Mouse (Mus musculus): ENCODE measurements around the gene Zcchc7. TPM values are rescaled to one million over a fixed set of nuclear protein-coding genes. Genes with fewer than 3 reads are reported as not detected.

The Zcchc7 gene
- polyA plus RNA-seq, 1 experiment from 2014 or later = 18.4 TPM

DNA sequence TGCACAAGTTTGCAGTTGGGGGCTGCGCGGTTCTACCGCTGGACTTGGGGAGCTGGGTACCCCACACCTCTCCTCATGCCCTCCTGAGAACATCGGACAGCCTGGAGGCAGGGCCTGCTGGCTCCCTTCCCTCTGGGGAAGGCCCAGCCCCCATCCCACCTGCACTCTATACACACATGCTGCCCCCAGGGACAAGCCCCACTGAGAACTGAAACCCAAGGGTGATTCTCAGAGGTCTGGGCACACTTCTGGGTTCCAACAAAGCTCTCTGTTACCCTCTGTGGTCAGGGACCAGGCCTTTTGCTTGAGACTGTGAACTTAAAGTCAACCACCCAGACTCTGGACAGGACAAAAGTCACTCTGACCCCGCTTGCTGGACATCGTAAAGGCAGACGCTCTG is 214.4 kb downstream of the Zcchc7 start:
- Histone ChIP-seq H3K27me3 (no peaks in the 10 kb centered on the region), H3K4me1 (replicated peaks) (peaks cover 13% of the 10 kb centered on the region), H3K36me3 (no peaks in the 10 kb centered on the region), H3K4me3 (replicated peaks) (no peak overlapping the region), H3K27ac (no peak overlapping the region), H3K4me2 (no peak overlapping the region), H3K9me3 (replicated peaks) (no peaks in the 10 kb centered on the region; the same call in 1 of the 2 replicates), H3K9ac (no peak overlapping the region)
- ATAC-seq (ENCODE audit: low read depth) (no peak), DNase-seq (no peak)
- WGBS (ENCODE audit: insufficient replicate concordance) = 72% methylated on average over 7 of the region's 7 CpGs

- Histone ChIP-seq H3K36me3 (no peaks in the 10 kb centered on the region), H3K4me3 (replicated peaks) (no peak overlapping the region), H3K27ac (no peak overlapping the region)
Observed at GRCm38 (mm10) chr4:44970612-44971110, 215.0 kb downstream of the Zcchc7 start.

GRCm38 (mm10) chr4:44973450-44973849 is 217.8 kb downstream of the Zcchc7 start:
- Histone ChIP-seq H3K9me3 (replicated peaks) (no peaks in the 10 kb centered on the region; the same call in 1 of the 2 replicates), H3K4me1 (replicated peaks) (peaks cover 13% of the 10 kb centered on the region), H3K4me2 (peak overlapping the region; percentile 50), H3K27me3 (no peaks in the 10 kb centered on the region), H3K4me3 (replicated peaks) (0 out of 2 replicates have a peak overlapping the region, but pooled peaks have one; percentile 6), H3K9ac (0 out of 2 replicates have a peak overlapping the region, but pooled peaks have one; percentile 14), H3K27ac (no peak overlapping the region), H3K36me3 (no peaks in the 10 kb centered on the region)
- ATAC-seq (ENCODE audit: low read depth) (peak; percentile 61), DNase-seq (peak; percentile 83)
- 11% methylated on average over 9 of the region's 9 CpGs for WGBS (ENCODE audit: insufficient replicate concordance)

More at GRCm38 (mm10) chr4:44970612-44971110, 215.0 kb downstream of the Zcchc7 start:
- 18% methylated on average over 10 of the region's 10 CpGs for WGBS (ENCODE audit: insufficient replicate concordance)
- no peak for ATAC-seq (ENCODE audit: low read depth)
- Histone ChIP-seq H3K27me3 (no peaks in the 10 kb centered on the region), H3K4me2 (no peak overlapping the region), H3K9ac (no peak overlapping the region), H3K4me1 (replicated peaks) (peaks cover 13% of the 10 kb centered on the region), H3K9me3 (replicated peaks) (no peaks in the 10 kb centered on the region; the same call in 1 of the 2 replicates)
- peak; percentile 38 for DNase-seq

- no peak overlapping the region for H3K27ac ChIP-seq
- H3K4me3 ChIP-seq (replicated peaks) = 0 out of 2 replicates have a peak overlapping the region, but pooled peaks have one; percentile 6
- H3K36me3 ChIP-seq = no peaks in the 10 kb centered on the region
- 0 out of 2 replicates have a peak overlapping the region, but pooled peaks have one; percentile 14 for H3K9ac ChIP-seq
- DNase-seq (no peak), ATAC-seq (ENCODE audit: low read depth) (peak; percentile 37; the same call in 1 of the 2 replicates)
- peak overlapping the region; percentile 50 for H3K4me2 ChIP-seq
- H3K9me3 ChIP-seq (replicated peaks) = no peaks in the 10 kb centered on the region; the same call in 1 of the 2 replicates
- H3K4me1 ChIP-seq (replicated peaks) = peaks cover 17% of the 10 kb centered on the region
- no peaks in the 10 kb centered on the region for H3K27me3 ChIP-seq
- 30% methylated on average over 14 of the region's 14 CpGs for WGBS (ENCODE audit: insufficient replicate concordance)
Observed at GRCm38 (mm10) chr4:44973871-44974270, 218.2 kb downstream of the Zcchc7 start.

DNA sequence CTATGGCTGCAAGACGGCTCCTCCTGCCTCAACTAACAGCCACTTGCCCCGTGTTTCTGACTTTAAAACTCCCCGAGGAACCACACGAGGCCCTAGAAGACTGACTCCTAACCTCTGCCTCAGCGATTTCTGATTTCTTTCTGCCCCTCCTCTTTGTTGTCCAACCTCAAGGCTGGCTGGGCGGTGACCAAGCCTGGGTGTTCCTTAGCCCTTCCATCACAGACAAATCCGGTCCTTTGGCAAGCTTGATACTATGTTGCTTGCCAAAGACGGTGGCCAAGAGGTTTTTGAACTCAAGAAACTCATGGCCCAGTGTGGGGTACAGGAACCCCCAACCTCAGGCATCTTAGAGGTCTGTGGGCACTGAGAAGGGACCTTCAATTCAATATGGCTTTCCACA is 218.7 kb downstream of the Zcchc7 start:
- no peak for ATAC-seq (ENCODE audit: low read depth)
- H3K9ac ChIP-seq = no peak overlapping the region
- WGBS (ENCODE audit: insufficient replicate concordance) = 68% methylated on average over 8 of the region's 8 CpGs
- H3K27ac ChIP-seq = no peak overlapping the region
- peaks cover 18% of the 10 kb centered on the region for H3K4me1 ChIP-seq (replicated peaks)
- DNase-seq = no peak
- H3K9me3 ChIP-seq (replicated peaks) = no peaks in the 10 kb centered on the region; the same call in 1 of the 2 replicates
- no peak overlapping the region for H3K4me3 ChIP-seq (replicated peaks)
- no peaks in the 10 kb centered on the region for H3K36me3 ChIP-seq
- no peaks in the 10 kb centered on the region for H3K27me3 ChIP-seq
- H3K4me2 ChIP-seq = no peak overlapping the region

DNA sequence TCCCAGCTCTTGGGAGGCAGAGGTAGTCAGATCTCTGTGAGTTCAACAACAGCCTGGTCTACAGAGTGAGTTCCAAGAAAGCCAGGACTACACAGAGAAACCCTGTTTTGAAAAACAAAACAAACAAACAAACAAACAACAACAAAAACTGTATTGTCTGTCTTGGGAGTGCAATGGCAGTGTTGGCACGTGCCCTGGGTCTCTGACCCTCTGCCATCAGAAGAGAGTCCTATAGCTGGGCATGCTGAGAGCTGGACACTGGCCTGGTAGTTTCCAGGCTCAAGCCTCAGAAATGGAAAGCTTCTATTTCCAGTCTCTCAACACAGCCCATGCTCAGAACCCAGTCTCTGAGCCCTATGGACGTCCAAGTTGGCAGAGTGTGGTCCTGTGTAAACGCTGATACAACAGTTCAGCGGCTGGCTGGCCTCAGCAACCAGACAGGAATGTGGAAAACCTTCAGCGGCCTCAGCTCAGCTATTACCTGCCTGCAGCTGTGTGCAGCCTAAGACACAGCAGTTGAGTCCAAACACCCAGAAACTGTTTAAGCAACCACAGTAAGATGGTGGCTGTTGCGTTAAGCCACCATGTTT is 220.4 kb downstream of the Zcchc7 start:
- 65% methylated on average over 6 of the region's 6 CpGs for WGBS (ENCODE audit: insufficient replicate concordance)
- no peak overlapping the region for H3K9ac ChIP-seq
- ATAC-seq (ENCODE audit: low read depth) (no peak), DNase-seq (no peak)
- H3K4me2 ChIP-seq = no peak overlapping the region
- no peaks in the 10 kb centered on the region for H3K36me3 ChIP-seq
- no peaks in the 10 kb centered on the region for H3K27me3 ChIP-seq
- peaks cover 27% of the 10 kb centered on the region for H3K4me1 ChIP-seq (replicated peaks)
- no peaks in the 10 kb centered on the region; the same call in 1 of the 2 replicates for H3K9me3 ChIP-seq (replicated peaks)
- H3K4me3 ChIP-seq (replicated peaks) = no peak overlapping the region
- no peak overlapping the region for H3K27ac ChIP-seq

DNA sequence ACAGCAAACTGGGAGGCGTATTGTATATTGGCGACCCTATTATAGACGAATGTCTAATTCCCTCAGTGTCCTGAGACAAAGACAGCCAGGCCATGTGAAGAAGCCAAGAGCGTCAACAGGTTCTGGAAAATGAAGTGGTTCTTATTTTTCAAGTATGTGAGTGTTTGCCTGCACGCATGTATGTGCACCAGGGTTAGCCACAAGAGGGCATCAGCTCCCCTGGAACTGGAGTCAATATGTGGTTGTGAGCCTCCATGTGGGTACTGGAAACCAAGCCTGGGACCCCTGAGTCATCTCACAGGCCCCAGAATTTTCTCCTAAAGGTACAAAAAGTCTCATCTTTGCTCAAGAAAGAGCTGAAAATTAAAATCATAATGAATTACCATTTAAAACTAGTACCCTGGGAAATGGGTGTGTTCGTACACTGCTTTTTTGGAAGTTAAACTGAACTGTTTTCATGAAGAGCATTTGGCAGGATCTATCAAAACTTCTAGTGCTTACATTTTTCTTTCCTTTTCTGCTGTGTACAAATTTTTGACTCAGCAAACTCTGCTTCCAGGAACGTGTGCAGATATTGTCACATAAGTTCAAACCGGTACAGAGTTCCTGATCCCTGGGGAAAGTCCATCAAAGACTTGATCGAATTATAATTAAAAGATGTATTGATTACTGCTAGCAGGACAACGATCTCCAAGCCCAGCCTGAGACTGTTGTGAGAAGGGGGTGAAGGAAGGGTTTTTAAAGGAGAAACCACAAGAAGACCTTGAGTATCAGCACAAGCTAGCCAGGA is 221.4 kb downstream of the Zcchc7 start:
- Histone ChIP-seq H3K27me3 (no peaks in the 10 kb centered on the region), H3K4me2 (no peak overlapping the region), H3K27ac (no peak overlapping the region), H3K36me3 (no peaks in the 10 kb centered on the region), H3K9ac (no peak overlapping the region), H3K9me3 (replicated peaks) (no peaks in the 10 kb centered on the region; the same call in 1 of the 2 replicates), H3K4me3 (replicated peaks) (no peak overlapping the region), H3K4me1 (replicated peaks) (peaks cover 35% of the 10 kb centered on the region)
- DNase-seq (no peak), ATAC-seq (ENCODE audit: low read depth) (no peak)
- WGBS (ENCODE audit: insufficient replicate concordance) = 75% methylated on average over 10 of the region's 10 CpGs

DNA sequence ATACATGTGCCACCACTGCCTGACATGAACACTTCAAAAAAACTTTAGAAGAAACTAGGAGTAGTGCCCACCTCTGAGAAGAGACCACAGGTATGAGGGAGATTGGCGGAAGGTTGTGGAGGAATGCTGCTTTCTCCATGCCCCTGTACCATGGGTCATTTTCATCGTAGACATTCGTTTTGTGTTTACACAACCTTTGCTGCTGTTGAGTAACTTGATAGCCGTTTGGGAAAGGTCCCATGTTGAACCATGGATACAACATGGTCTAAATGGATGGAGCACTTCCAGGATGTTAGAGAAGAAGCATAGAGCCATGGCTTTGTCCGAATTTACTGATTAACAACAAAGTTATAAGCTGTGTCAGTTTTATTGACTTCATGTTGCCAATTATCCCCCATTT is 222.5 kb downstream of the Zcchc7 start:
- H3K36me3 ChIP-seq = no peaks in the 10 kb centered on the region
- no peak for DNase-seq
- H3K9ac ChIP-seq = no peak overlapping the region
- WGBS (ENCODE audit: insufficient replicate concordance) = 66% methylated on average over 5 of the region's 5 CpGs
- no peak overlapping the region for H3K4me2 ChIP-seq
- H3K4me1 ChIP-seq (replicated peaks) = peaks cover 46% of the 10 kb centered on the region
- H3K27me3 ChIP-seq = no peaks in the 10 kb centered on the region
- H3K4me3 ChIP-seq (replicated peaks) = no peak overlapping the region
- ATAC-seq (ENCODE audit: low read depth) = no peak
- no peaks in the 10 kb centered on the region for H3K9me3 ChIP-seq (replicated peaks)
- H3K27ac ChIP-seq = no peak overlapping the region

DNA sequence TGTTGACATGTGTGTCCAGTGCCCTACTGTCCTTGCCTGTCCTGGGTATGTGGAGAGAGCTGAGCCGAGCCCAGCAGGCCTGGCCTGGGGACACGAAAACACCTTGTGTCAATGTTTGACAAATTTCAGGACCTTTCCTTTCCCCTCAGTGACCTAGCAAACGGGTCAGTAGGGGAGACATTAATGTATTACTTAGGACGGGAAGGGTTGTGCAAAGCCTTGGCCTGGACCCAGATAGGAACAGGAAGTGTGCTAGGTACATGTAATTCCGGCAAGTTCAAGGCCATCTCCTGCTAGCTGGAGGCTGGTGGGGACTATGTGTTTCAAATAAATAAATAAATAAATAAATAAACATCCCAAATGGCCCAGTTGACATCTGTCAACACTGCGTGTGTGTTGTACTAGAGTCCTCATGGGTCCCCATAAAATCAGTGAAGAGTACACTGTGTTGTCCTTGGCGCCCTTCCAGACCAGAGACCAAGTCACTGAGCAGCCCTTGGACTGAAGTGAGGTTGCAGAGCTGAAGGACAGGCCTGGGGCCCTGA is 224.2 kb downstream of the Zcchc7 start:
- no peaks in the 10 kb centered on the region for H3K27me3 ChIP-seq
- H3K4me2 ChIP-seq = no peak overlapping the region
- WGBS (ENCODE audit: insufficient replicate concordance) = 65% methylated on average over 7 of the region's 7 CpGs
- H3K9me3 ChIP-seq (replicated peaks) = no peaks in the 10 kb centered on the region
- ATAC-seq (ENCODE audit: low read depth) (peak; percentile 39), DNase-seq (no peak)
- no peak overlapping the region for H3K9ac ChIP-seq
- H3K36me3 ChIP-seq = peaks cover 14% of the 10 kb centered on the region
- H3K4me3 ChIP-seq (replicated peaks) = no peak overlapping the region
- H3K27ac ChIP-seq = peak overlapping the region; percentile 83
- peaks cover 52% of the 10 kb centered on the region for H3K4me1 ChIP-seq (replicated peaks)

DNA sequence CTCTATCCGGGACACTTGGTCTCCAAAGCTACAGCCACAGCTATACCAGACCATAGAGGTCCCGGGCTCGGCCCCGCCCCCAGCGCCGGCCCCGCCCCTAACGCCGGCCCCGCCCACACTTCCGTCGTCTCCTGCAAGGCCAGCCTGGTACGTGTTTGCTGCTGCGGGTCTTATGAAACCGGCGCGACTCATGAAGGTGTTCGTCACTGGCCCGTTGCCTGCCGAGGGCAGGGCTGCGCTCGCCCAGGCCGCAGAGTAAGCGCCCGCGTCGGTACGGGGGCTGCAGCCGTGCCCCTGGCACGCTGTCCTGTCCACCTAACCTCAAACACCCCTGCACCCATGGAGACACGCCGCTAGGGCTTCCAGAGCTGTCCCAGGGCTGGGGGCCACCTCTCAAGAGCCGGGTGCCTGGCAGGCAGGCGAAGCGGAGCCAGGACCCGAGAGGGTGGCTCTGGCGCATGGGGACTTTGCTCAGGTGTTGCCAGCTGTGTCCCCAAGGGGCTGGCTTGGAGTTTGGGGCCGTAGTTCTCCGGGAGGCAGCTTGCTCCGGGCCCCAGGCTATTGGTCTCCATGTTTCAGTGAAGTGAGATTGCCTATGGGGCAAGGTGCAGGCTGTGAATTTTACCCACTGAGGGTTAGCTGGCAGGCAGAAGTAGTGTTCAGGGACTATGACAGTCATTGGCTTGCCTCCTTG is 225.8 kb downstream of the Zcchc7 start, which contains the start of gene Grhpr:
TSS of gene Grhpr (plus strand) at position 116 of the 694 bp plus-strand sequence.
- peak within 1 kb of the TSS; percentile 84 for H3K4me3 ChIP-seq (replicated peaks)
- H3K4me2 ChIP-seq = peak within 1 kb of the TSS; percentile 96
- no peaks in the 10 kb centered on the region for H3K9me3 ChIP-seq (replicated peaks)
- H3K9ac ChIP-seq = peak within 1 kb of the TSS; percentile 92
- DNase-seq (peak; percentile 79), ATAC-seq (ENCODE audit: low read depth) (peak; percentile 92)
- peaks cover 29% of the 10 kb centered on the region for H3K36me3 ChIP-seq
- H3K27ac ChIP-seq = peak within 1 kb of the TSS; percentile 89
- 1% methylated on average over 40 of the region's 40 CpGs for WGBS (ENCODE audit: insufficient replicate concordance)
- peaks cover 56% of the 10 kb centered on the region for H3K4me1 ChIP-seq (replicated peaks)
- H3K27me3 ChIP-seq = no peaks in the 10 kb centered on the region
